Mouse (Mus musculus) liver, embryonic 14.5 days (tissue): ENCODE results near the gene D10Wsu102e. TPM values are rescaled to one million over a fixed set of nuclear protein-coding genes. Genes with fewer than 3 reads are reported as not detected.

Source experiments
- ATAC-seq: fragments of 200-750 bp; cut with Nextera tagmentation; 2 replicates; pipeline ENCODE4 v1.8.0; 2017; ENCODE audit warnings: moderate number of reproducible peaks, mild to moderate bottlenecking, moderate library complexity; ENCODE audit not compliant: insufficient read depth
- DNase-seq, 3 experiments: peaks; one replicate each; pipeline ENCODE4 v3.0.0-alpha.2; 2012 to 2013; ENCODE audit warnings: low read depth in 3 of 3, low spot score in 3 of 3
- H3K27ac ChIP-seq: fragments of 300-500 bp; sonication (generic); 2 replicates; pipeline ENCODE4 v1.5.1; 2014; ENCODE audit warnings: moderate library complexity, mild to moderate bottlenecking, control low read depth, inconsistent platforms
- H3K27me3 ChIP-seq: fragments of 300-500 bp; sonication (generic); 2 replicates; pipeline ENCODE4 v1.6.1; 2014; ENCODE audit warnings: mild to moderate bottlenecking, low read length, moderate library complexity; ENCODE audit not compliant: control insufficient read depth, insufficient read depth
- H3K36me3 ChIP-seq: fragments of 300-500 bp; sonication (generic); replicated peaks from 2 replicates; pipeline ENCODE4 v1.6.1; 2014; ENCODE audit warnings: low read depth; ENCODE audit not compliant: control insufficient read depth, insufficient read depth
- H3K4me1 ChIP-seq, 2 experiments: fragments of 200-500 bp in 1 of 2; fragments of 300-500 bp in 1 of 2; sonication (generic) in 1 of 2; replicated peaks; 2 replicates each; pipeline ENCODE4 v1.6.1; 2012 to 2014; ENCODE audit warnings: antibody characterized with exemption in 1 of 2, inconsistent platforms in 1 of 2, low read length in 1 of 2; ENCODE audit not compliant: control insufficient read depth in 2 of 2, insufficient read depth in 2 of 2
- H3K4me2 ChIP-seq: fragments of 300-500 bp; sonication (generic); 2 replicates; pipeline ENCODE4 v1.6.1; 2014; ENCODE audit warnings: low read depth, mild to moderate bottlenecking, control low read depth, moderate library complexity
- H3K4me3 ChIP-seq, 2 experiments: fragments of 200-500 bp in 1 of 2; fragments of 300-500 bp in 1 of 2; sonication (generic) in 1 of 2; 2 replicates each; pipeline ENCODE4 v1.5.1; 2012 to 2014; ENCODE audit warnings: low read depth in 2 of 2, low read length in 2 of 2, mild to moderate bottlenecking in 2 of 2, control low read depth in 1 of 2, inconsistent platforms in 1 of 2, moderate library complexity in 1 of 2; ENCODE audit not compliant: insufficient read depth in 1 of 2
- H3K9ac ChIP-seq: fragments of 300-500 bp; sonication (generic); replicated peaks from 2 replicates; pipeline ENCODE4 v1.6.1; 2014; ENCODE audit warnings: mild to moderate bottlenecking, control low read depth, moderate library complexity
- H3K9me3 ChIP-seq: fragments of 300-500 bp; sonication (generic); 2 replicates; pipeline ENCODE4 v1.6.1; 2016; ENCODE audit warnings: low read length, mixed read lengths; ENCODE audit not compliant: control insufficient read depth
- CTCF ChIP-seq: IDR thresholded peaks from 2 replicates; pipeline ENCODE4 v1.5.1; 2016; ENCODE audit warnings: antibody characterized with exemption, low read depth, control low read depth
- EP300 ChIP-seq: IDR thresholded peaks from 2 replicates; pipeline ENCODE4 v1.6.1; 2016; ENCODE audit warnings: antibody characterized with exemption, low read depth
- WGBS: fragments of 180-500 bp; shearing (Covaris S2); extraction: QIAGEN DNeasy Blood & Tissue Kit; methylation state at CpG from one replicate; pipeline ENCODE4 v1.1.7; 2014; ENCODE audit not compliant: insufficient replicate concordance; 5-methylcytosine and 5-hydroxymethylcytosine counted together
- polyA plus RNA-seq, 2 experiments: library from polyadenylated mRNA; depleted of rRNA in 1 of 2; stranded (reverse) in 1 of 2; unstranded in 1 of 2; fragments of >200 nt; fragmentation: Nextera tagmentation in 1 of 2; extraction: Ambion mirVana in 1 of 2; gene quantifications; 2 replicates each; pipeline versions ENCODE4 v1.2.1 to v1.2.3; 2012 to 2014

Gene D10Wsu102e
- polyA plus RNA-seq, 2 experiments = 0.19 to 0.20 TPM

DNA sequence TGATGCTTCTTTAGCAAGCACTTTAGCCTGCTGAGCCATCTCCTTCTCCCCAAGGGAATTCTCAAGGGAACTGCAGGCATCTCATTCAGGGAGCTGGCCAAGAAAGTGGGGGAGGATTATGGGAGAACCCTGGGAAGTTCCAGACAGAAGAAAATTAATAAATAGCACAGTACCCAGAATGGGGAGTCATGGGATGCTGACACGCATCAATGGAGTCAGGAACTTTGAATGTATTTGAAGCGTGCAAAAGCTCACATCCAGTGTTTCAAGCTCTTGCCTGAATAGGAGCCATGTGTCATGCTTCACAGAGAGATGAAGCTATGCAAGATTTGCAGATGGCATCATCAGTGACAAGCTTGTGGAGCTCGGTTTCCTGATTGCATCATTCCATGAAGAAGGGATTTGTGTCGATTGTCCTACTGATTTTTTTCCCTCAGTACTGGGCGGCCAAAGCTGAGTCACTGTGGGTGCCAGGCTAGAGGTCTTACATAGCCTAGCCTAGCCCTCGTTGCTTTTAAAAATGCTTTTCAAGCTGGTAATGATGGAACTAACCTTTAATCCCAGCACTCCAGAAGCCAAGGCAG lies 170.5 kb downstream of the D10Wsu102e start:
- TF ChIP-seq EP300 (no peak), CTCF (no peak)
- no peak overlapping the region for H3K27ac ChIP-seq

DNA sequence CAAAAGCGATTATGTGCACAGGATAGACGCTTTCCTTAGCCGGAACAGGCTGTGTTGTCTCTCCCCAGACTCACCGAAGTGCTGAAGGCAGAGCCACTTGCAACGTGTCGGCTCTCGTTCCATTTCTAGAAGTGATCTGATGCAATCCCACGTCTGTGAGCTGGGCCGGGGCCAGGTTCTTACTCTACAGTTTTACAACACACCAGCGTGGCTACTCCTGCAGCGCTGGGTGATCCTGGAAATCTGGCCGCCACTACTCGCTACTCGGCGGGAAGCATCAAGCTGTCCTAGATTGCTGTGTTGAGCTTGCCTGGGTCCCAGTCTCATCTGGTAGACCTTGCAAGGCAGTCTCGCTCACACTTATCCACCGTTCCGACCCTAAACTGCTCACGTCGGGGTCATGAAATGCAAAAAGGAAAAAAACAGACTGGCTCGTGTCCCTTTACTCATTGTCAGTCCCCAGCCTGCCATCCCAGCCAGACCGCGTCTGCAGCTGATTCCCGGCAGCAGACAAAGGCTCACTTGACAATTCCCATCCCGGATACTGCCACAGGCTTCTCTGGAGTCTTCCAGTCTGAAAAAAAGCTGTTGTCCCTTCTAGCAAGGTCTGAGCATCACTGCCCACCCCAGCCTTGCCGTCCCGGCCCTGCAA lies 173.4 kb downstream of the D10Wsu102e start:
- TF ChIP-seq EP300 = no peak
- WGBS = 10% methylated on average over 27 of the region's 27 CpGs
- Histone ChIP-seq H3K4me2 (peak overlapping the region; percentile 58), H3K9me3 (no peaks in the 10 kb centered on the region), H3K36me3 (no peaks in the 10 kb centered on the region), H3K27ac (no peak overlapping the region), H3K4me1 (no peaks in the 10 kb centered on the region), H3K9ac (no peak overlapping the region), H3K27me3 (peaks cover 19% of the 10 kb centered on the region), H3K4me3 (peak overlapping the region; percentile 29 to 30; a peak in 3 of 4 replicates)
- ATAC-seq = no peak
- no peak for DNase-seq

More for the DNA sequence above, 170.5 kb downstream of the D10Wsu102e start:
- DNase-seq = no peak
- no peak overlapping the region for H3K4me3 ChIP-seq
- ATAC-seq = no peak
- no peaks in the 10 kb centered on the region for H3K4me1 ChIP-seq
- H3K4me2 ChIP-seq = no peak overlapping the region
- no peaks in the 10 kb centered on the region for H3K36me3 ChIP-seq
- WGBS = 49% methylated on average over 6 of the region's 6 CpGs
- peaks cover 19% of the 10 kb centered on the region for H3K27me3 ChIP-seq
- H3K9ac ChIP-seq = no peak overlapping the region
- no peaks in the 10 kb centered on the region for H3K9me3 ChIP-seq

DNA sequence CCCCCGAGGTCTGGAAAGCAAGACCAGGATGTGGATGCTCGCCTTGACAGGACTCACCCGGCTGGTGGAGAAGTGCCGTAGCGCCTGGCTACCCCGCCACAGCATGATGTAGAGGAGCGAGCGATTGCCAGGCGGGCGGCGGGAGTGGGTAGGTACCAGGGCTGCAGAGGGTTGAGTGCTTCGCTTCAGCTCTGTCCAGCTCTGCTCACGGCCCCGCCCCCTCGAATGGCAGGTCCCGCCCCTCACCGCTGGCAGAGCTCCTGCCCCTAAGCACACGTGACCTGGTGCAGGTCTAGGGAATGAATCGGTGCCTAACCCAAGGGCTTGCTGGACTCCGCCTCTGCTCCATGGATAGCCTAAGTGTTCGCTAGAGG lies 173.9 kb downstream of the D10Wsu102e start, which contains the start of gene Aldh1l2:
Gene Aldh1l2, minus strand, starts transcription at position 231 of the 374 bp plus-strand sequence.
- TF ChIP-seq CTCF = no peak
- TF ChIP-seq EP300 = no peak
- Histone ChIP-seq H3K9ac (no peak within 1 kb of the TSS), H3K27ac (no peak within 1 kb of the TSS), H3K27me3 (peaks cover 19% of the 10 kb centered on the region), H3K4me2 (peak within 1 kb of the TSS; percentile 58), H3K9me3 (no peaks in the 10 kb centered on the region), H3K4me1 (no peaks in the 10 kb centered on the region), H3K4me3 (peak within 1 kb of the TSS; percentile 29 to 30; a peak in 3 of 4 replicates), H3K36me3 (no peaks in the 10 kb centered on the region)
- DNase-seq (peak in 2 of 3 experiments; percentile 27 to 33), ATAC-seq (peak; percentile 80)
- WGBS = under 1% methylated on average over 21 of the region's 21 CpGs

DNA sequence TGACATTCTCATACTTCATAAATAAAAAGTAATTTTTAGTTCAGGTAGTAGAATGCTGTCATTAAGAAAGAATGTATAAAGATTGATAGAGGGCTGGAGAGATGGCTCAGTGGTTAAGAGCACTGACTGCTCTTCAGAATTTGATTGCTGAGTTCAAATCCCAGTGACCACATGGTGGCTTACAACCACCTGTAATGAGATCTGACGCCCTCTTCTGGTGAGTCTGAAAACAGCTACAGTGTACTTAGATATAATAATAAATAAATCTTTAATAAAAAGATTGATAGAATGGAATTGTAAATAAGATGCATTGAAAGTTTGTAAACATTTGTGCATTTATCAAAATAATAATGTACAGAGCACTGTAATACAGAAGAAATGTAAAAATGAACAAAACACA lies 176.4 kb downstream of the D10Wsu102e start:
- DNase-seq (no peak), ATAC-seq (no peak)
- Histone ChIP-seq H3K9ac (no peak overlapping the region), H3K4me1 (no peaks in the 10 kb centered on the region), H3K27ac (no peak overlapping the region), H3K36me3 (no peaks in the 10 kb centered on the region), H3K4me3 (no peak overlapping the region), H3K27me3 (peaks cover 19% of the 10 kb centered on the region), H3K4me2 (no peak overlapping the region), H3K9me3 (no peaks in the 10 kb centered on the region)
- no peak for TF ChIP-seq EP300
- peak; percentile 26; the same call in 1 of the 2 replicates for TF ChIP-seq CTCF
- WGBS = 0% methylated on average over 1 of the region's 1 CpGs

Other genes starting within 250 kb of the D10Wsu102e start
- 0.03 and 0.06 TPM in 2 replicates for gene Slc41a2, start 22.3 kb upstream of the D10Wsu102e start, polyA plus RNA-seq (2012; rRNA removed)
- 0.04 and 0.14 TPM in 2 replicates for gene Slc41a2, start 22.3 kb upstream of the D10Wsu102e start, polyA plus RNA-seq (2014; fragmentation: Nextera tagmentation; extraction: Ambion mirVana)
- gene Aldh1l2, start 173.9 kb downstream of the D10Wsu102e start, polyA plus RNA-seq (2012; rRNA removed) = 0.10 and 0.16 TPM in 2 replicates
- 0.06 TPM in 1 of 2 replicates, not detected in the other for gene Aldh1l2, start 173.9 kb downstream of the D10Wsu102e start, polyA plus RNA-seq (2014; fragmentation: Nextera tagmentation; extraction: Ambion mirVana)
- gene Washc4, start 183.5 kb downstream of the D10Wsu102e start, polyA plus RNA-seq (2012; rRNA removed) = 1.8 and 2.7 TPM in 2 replicates
- gene Washc4, start 183.5 kb downstream of the D10Wsu102e start, polyA plus RNA-seq (2014; fragmentation: Nextera tagmentation; extraction: Ambion mirVana) = 9.6 TPM in 2 replicates